Mouse (Mus musculus): ENCODE measurements around the gene Mfap3l. TPM values are rescaled to one million over a fixed set of nuclear protein-coding genes. Genes with fewer than 3 reads are reported as not detected.

Mfap3l gene
- 1.2 and 1.3 TPM in 2 replicates for polyA plus RNA-seq (2015; fragmentation: Nextera tagmentation; extraction: Ambion mirVana)

DNA sequence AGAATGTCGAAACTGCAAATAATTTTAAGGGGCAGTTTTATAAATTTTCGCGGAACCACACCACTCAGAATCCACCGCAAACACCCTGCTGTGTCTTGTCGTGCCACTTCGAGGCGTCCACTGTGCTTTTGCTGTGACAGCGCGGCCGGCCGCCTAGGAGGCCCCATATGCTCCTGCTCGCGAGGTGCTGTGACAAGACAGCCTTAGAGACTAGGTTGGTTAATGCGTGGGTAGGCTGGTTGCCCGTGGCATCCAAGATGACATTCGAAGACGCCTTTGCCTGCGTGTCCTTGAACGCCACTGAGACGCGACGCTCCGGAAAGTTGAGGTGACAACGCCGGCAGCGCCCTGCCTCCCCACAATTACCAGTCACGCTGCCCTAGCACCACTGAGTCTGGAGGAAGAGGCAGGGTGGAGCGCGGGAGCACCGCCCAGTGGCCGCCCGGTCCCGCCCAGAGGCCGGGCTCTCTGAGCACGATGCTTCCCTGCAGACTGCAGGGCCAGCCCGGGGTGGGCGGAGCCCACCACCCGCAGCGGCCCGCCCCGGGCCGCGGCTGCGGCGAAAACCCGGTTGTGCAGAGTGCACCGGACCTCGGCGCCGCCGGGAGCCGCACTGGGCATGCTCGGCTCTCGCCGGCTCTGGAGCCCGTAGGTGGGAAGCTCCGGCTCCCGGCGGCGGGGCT is at the start of gene Mfap3l:
Gene Mfap3l (plus strand): TSS at position 578 of the 683 bp plus-strand sequence.

Other genes starting within 250 kb of the Mfap3l start
- not detected in 2 replicates for gene Gm10283, start 129.6 kb upstream of the Mfap3l start, polyA plus RNA-seq (2015; fragmentation: Nextera tagmentation; extraction: Ambion mirVana)
- 1.4 and 3.9 TPM in 2 replicates for gene Aadat, start 126.9 kb upstream of the Mfap3l start, polyA plus RNA-seq (2015; fragmentation: Nextera tagmentation; extraction: Ambion mirVana)

All from adrenal gland, postnatal 0 days (tissue).